Mouse (Mus musculus) megakaryocyte, embryonic 14.5 days (primary cell): ENCODE measurements around the gene Nrn1.

ENCODE experiments used
- FLI1 ChIP-seq: IDR thresholded peaks from 2 replicates; pipeline ENCODE4 v1.6.1; 2012; ENCODE audit warnings: low read length, inconsistent platforms, mixed read lengths
- GATA1 ChIP-seq: IDR thresholded peaks from 3 replicates; pipeline ENCODE4 v1.6.1; 2012; ENCODE audit warnings: mixed read lengths, low read length, inconsistent platforms, borderline replicate concordance

DNA sequence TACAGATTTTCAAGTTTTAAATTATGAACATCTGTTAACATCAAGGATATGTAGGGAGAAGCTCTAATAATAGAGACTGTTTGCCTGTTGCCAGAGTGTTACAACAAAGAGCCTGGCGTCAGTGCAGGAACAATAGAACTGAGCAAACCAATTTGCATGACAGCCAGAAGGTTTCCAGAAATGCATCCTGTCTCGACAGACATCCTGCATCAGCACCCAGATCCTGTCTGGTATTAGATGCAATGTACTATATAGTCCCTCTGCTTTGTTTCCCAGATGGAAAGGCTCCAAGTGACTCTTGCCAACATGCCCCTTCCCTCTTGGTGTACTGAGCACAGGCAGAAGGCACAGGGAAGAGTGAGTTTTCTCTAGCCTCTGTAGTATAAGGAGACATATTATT, 31.9 kb upstream of the Nrn1 start:
- TF ChIP-seq GATA1 (no peak), FLI1 (no peak)
